8 mouse cellular contexts compared by ENCODE assay signal in genomic region chr3:33800513-33800820, GRCm38 (mm10). TPM values are rescaled to one million over a fixed set of nuclear protein-coding genes. Genes with fewer than 3 reads are reported as not detected.
DNase-seq lines count a peak whose midpoint lies in the region; ATAC-seq and TF ChIP-seq lines count a peak whose summit lies in the region.

No protein-coding gene starts in this region.

- peak overlapping the region; percentile 77 for H3K4me2 ChIP-seq in hindbrain, embryonic 16.5 days (ENCODE audit: low read length)
- H3K4me2 ChIP-seq in neural tube, embryonic 12.5 days (replicated peaks) = peak overlapping the region; percentile 70

- intact Hi-C loops in left cerebral cortex, adult 2 months (cut with DNase I) = no loop called here

- H3K4me1 ChIP-seq in brown adipose tissue, adult 24 weeks (ENCODE audit: control insufficient read depth, insufficient read depth, insufficient read length, low read length) = peaks cover 3% of the 10 kb centered on the region; the same call in 1 of the 2 replicates
- peaks cover 8% of the 10 kb centered on the region for H3K4me1 ChIP-seq in hindbrain, embryonic 16.5 days (ENCODE audit: control insufficient read depth, insufficient read depth, low read depth, low read length)
- peaks cover 7% of the 10 kb centered on the region for H3K4me1 ChIP-seq in neural tube, embryonic 12.5 days

- no peak for TF ChIP-seq CTCF in left cerebral cortex, adult 2 months (IDR thresholded peaks at IDR 0.05)

- 0 out of 2 replicates have a peak, but pooled peaks have one; percentile 4 for ATAC-seq in hindbrain, embryonic 16.5 days
- ATAC-seq in neural tube, embryonic 12.5 days (ENCODE audit: low FRiP score, low read depth) = peak; percentile 43

- whole genome bisulfite sequencing in hindbrain, embryonic 16.5 days = 1% methylated on average over 16 of the region's 16 CpGs
- 0% methylated on average over 16 of the region's 16 CpGs for WGBS in neural tube, embryonic 12.5 days

- no peaks in the 10 kb centered on the region for H3K9me3 ChIP-seq in hindbrain, embryonic 16.5 days (ENCODE audit: control insufficient read depth, low read length)
- no peaks in the 10 kb centered on the region for H3K9me3 ChIP-seq in neural tube, embryonic 12.5 days

- DNase-seq in left cerebral cortex, adult 2 months (ENCODE audit: extremely low spot score in 1 of 2, low spot score in 2 of 2) = no peak
- DNase-seq in left cerebral cortex, adult 11 months (ENCODE audit: low spot score) = no peak
- DNase-seq in right cerebral cortex, postnatal 10 days (ENCODE audit: low spot score in 2 of 2) = no peak
- no peak for DNase-seq in retina, postnatal 1 day
- no peak for DNase-seq in cerebellum, postnatal 4 days (ENCODE audit: low spot score in 2 of 2)

- peak overlapping the region; percentile 98 for H3K27ac ChIP-seq in left cerebral cortex, adult 2 months
- H3K27ac ChIP-seq in brown adipose tissue, adult 24 weeks (replicated peaks; ENCODE audit: low read depth, low read length) = peak overlapping the region; percentile 79
- H3K27ac ChIP-seq in hindbrain, embryonic 16.5 days (ENCODE audit: low read depth, low read length) = peak overlapping the region; percentile 100
- peak overlapping the region; percentile 96 for H3K27ac ChIP-seq in neural tube, embryonic 12.5 days

- peak overlapping the region; percentile 68 for H3K4me3 ChIP-seq in left cerebral cortex, adult 2 months
- peak overlapping the region; percentile 82 for H3K4me3 ChIP-seq in brown adipose tissue, adult 24 weeks (ENCODE audit: insufficient read depth, low read depth, low read length)
- peak overlapping the region; percentile 99 for H3K4me3 ChIP-seq in hindbrain, embryonic 16.5 days (ENCODE audit: low read length)
- H3K4me3 ChIP-seq in neural tube, embryonic 12.5 days = peak overlapping the region; percentile 95

- H3K27me3 ChIP-seq in hindbrain, embryonic 16.5 days (replicated peaks; ENCODE audit: control insufficient read depth, insufficient read depth, low read length) = no peaks in the 10 kb centered on the region
- no peaks in the 10 kb centered on the region for H3K27me3 ChIP-seq in neural tube, embryonic 12.5 days (replicated peaks)

- peak overlapping the region; percentile 98 for H3K9ac ChIP-seq in hindbrain, embryonic 16.5 days (ENCODE audit: low read depth, low read length)
- H3K9ac ChIP-seq in neural tube, embryonic 12.5 days = peak overlapping the region; percentile 97

- H3K36me3 ChIP-seq in hindbrain, embryonic 16.5 days (ENCODE audit: control insufficient read depth, insufficient read depth, low read length) = peaks cover 5% of the 10 kb centered on the region; the same call in 1 of the 2 replicates
- H3K36me3 ChIP-seq in neural tube, embryonic 12.5 days = peaks cover 10% of the 10 kb centered on the region

RNA-seq across cellular contexts. Expression of gene Ttc14, which starts 0.8 kb away (rescaled TPM):
- total RNA-seq in left cerebral cortex, adult 2 months (2021) = 10 to 100 TPM; 87.3 to 91.6 TPM
- polyA plus RNA-seq in brown adipose tissue, adult 24 weeks (2012; ENCODE audit: insufficient read depth, insufficient read length, missing spikeins) = 13.6 and 17.9 TPM in 2 replicates
- 56.7 and 62.0 TPM in 2 replicates for polyA plus RNA-seq in hindbrain, embryonic 16.5 days (2015; fragmentation: Nextera tagmentation; extraction: Ambion mirVana)
- 67.1 and 71.3 TPM in 2 replicates for polyA plus RNA-seq in neural tube, embryonic 12.5 days (2016; fragmentation: Nextera tagmentation; extraction: Ambion mirVana)

RNA-seq across cellular contexts. Expression of gene Ccdc39, which starts 43.6 kb away (rescaled TPM):
- 10 to 100 TPM; 27.4 to 28.1 TPM for total RNA-seq in left cerebral cortex, adult 2 months (2021)
- polyA plus RNA-seq in brown adipose tissue, adult 24 weeks (2012; ENCODE audit: insufficient read depth, insufficient read length, missing spikeins) = not detected in 2 replicates
- 17.4 and 18.4 TPM in 2 replicates for polyA plus RNA-seq in hindbrain, embryonic 16.5 days (2015; fragmentation: Nextera tagmentation; extraction: Ambion mirVana)
- polyA plus RNA-seq in neural tube, embryonic 12.5 days (2016; fragmentation: Nextera tagmentation; extraction: Ambion mirVana) = 7.3 and 8.4 TPM in 2 replicates
